Mouse (Mus musculus) CD8-positive naive resting alpha-beta T cell, adult 57 days (primary cell): ENCODE results near the gene Psma6. TPM values are rescaled to one million over a fixed set of nuclear protein-coding genes. Genes with fewer than 3 reads are reported as not detected.

Experiments
- total RNA-seq: library from RNA; stranded (reverse); gene quantifications from one replicate; pipeline ENCODE4 v1.2.4, GENCODE M21; 2023

The Psma6 gene
- 92.4 TPM for total RNA-seq

GRCm38 (mm10) chr12:55384023-55384749, at the start of gene Psma6:
Gene Psma6 (plus strand): TSS chr12:55384222.

Other genes starting within 250 kb of the Psma6 start
- gene Srp54b, start 229.1 kb upstream of the Psma6 start, total RNA-seq: 35.5 TPM
- 6.3 TPM for gene 1700047I17Rik2, start 184.6 kb upstream of the Psma6 start, total RNA-seq
- gene Srp54c, start 154.1 kb upstream of the Psma6 start, total RNA-seq: 22.5 TPM
- 9.6 TPM for gene 1110008L16Rik, start 84.6 kb upstream of the Psma6 start, total RNA-seq
- 22.9 TPM for gene Ppp2r3c, start 81.2 kb upstream of the Psma6 start, total RNA-seq
- gene Nfkbia, start 108.4 kb downstream of the Psma6 start, total RNA-seq: 154 TPM
- not detected for gene Aldoart2, start 181.0 kb downstream of the Psma6 start, total RNA-seq
- not detected for gene Insm2, start 215.2 kb downstream of the Psma6 start, total RNA-seq